Mouse (Mus musculus) natural killer cell, adult 2 months (primary cell): ENCODE measurements around the gene Arid1b.
A peak's percentile ranks its signal among the peaks of the same experiment; 100 is the strongest.

ENCODE experiments used
- DNase-seq, 2 experiments: peaks; one replicate each; pipeline ENCODE4 v3.0.0; 2022; ENCODE audit warnings: low spot score in 2 of 2

Gene Arid1b

DNA sequence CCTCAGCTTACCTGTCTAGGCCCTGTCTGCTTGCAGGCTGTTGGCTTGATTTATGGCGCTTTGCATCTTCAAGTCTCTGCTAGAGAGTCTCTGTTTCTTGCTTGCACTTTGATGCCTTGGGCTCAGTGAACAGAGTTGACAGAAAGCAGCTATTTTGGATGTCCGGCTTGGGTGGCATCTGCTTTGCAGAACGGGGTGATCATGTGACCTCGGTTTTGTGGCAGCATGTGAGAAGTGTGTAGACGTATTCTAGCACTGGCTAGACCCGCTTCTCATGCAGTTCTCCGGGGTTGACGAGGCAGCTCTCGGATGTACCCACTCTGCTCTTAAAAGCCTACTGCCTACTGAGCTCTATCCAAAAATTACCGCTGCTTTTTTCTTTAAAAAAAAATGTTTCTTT is 22.9 kb downstream of the Arid1b start:
- peak; percentile 58 to 75 for DNase-seq

DNA sequence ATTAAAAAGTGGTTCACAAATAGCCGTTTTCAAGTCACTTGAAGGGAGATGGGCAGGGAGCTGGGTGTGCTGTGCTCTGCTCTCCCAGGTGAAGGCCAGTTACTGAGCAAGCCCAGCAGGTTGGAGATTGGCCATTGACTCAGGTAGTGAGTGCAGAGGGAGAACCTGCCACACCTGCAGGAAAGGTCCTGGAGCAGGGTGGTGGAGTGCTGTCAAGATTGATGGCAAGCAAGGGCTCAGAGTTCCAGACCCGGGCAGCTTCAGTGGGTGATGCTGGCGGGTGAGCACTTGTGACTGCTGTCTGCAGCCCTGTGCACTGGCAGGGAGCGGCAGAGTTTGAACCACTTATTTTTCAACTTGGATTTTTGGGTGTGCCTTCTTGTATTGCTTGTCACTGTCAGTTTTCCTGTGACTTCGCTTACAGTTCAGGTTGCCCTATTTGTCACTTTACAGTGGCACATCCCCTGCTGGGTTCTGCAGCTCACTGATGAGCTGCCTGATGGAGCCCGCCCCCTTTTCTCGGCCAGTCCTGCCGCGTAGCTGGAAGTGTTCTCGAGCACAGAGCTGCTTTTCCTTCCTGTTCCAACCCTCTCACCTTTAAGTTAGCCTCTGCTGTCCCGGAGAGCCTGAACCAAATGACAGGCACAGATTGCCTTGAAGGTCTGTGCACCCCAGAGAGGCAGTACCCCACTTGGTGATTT is 27.3 kb downstream of the Arid1b start:
- no peak for DNase-seq

DNA sequence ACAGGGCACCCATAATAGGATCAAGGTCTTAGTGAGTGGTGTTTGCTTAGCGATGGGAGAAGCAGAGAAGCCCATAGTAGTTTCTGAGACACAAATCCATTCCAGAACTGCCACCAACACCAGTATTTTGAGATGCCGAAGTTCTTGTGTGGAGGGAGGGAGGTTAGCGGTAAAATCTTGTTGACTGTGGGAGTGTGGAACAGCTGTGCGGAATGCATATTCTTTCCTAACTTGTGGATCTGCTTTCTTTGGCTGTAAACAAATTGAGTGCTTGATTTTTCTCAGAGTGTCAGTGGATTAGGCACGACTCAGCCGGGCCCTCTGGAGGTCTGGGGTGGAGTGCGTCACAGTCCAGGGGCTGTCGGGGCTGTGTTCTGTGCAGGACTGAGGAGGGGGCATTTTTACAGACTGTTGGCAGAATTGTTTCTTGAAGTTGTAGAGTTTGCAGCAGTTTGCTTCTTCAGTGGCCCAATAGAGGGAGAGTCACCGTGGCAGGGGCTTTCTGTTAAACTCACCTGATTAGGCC is 27.9 kb downstream of the Arid1b start:
- DNase-seq, result no peak

DNA sequence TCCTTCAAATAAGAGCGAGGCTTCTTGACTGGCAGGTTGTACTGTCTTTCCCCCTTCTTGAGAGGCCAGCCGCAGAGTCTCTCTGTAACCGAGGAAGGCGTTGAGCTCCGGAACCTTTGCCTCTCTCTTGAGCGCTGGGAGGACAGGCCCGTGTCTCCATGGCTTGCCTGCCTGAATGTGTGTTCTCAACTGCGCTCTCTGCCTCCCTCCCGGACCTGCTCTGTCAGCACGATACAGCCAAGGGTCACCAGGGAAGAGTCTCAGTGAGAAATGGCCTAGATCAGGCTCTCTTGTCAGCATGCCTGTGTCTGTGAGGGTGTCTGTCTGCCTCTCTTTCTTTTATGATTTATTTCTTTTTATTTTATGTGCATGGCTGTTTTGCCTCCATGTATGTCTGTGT is 29.6 kb downstream of the Arid1b start:
- DNase-seq, result no peak

DNA sequence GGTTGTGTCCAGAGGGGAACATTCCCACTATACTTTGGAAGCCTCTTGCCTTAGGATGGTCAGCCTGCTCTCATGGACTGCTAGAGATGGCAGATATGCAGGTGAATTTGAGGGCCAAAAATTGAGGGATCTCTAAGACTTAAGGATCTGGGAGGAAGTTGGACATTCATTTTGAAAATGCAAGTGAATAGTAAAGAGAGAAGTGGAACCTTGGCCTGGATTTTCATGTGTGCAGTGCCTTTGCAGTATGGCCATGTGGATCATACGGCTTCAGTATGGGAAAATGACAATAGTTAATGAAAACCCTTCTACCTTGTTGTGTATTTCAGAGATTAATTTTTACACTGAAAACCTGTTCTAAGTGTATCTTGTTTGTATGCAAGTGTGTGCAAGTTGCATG is 31.3 kb downstream of the Arid1b start:
- no peak for DNase-seq

DNA sequence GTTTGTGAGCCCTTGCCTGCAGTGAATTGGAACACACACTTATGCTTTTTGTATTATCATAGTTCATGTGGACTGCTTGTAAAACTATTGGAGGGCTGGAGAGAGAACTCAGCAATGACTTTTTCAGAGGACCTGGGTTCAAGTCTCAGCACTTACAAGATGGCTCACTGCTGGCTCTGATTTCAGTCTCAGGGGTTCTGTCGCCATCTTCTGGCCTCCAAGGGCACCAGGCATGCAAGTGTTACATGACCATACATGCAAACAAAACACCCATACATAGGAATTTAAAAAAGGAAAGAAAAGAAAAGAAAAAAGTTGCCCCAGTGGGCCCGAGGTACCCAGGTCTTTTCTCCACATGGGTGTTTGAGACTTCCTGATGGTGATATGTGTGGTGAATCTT is 32.4 kb downstream of the Arid1b start:
- no peak for DNase-seq

DNA sequence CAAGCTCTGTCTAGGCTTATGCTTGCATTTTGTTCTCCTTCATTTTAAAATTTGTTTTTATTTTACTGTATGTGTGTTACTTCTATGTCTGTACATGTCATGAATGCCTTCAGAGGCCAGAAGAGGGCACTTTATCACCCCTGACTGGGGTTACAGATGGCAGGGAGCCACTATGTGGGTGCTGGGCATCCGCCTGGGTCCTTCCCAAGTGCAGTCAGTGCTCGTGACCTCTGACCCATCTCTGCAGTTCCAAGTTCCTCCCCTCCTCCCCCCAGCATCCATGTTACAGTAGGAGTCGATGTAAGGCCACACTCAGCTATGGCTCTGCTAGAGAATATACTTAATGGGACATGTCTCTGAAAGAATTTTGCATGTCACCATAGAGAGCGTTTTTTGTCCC is 35.0 kb downstream of the Arid1b start:
- DNase-seq, result no peak

DNA sequence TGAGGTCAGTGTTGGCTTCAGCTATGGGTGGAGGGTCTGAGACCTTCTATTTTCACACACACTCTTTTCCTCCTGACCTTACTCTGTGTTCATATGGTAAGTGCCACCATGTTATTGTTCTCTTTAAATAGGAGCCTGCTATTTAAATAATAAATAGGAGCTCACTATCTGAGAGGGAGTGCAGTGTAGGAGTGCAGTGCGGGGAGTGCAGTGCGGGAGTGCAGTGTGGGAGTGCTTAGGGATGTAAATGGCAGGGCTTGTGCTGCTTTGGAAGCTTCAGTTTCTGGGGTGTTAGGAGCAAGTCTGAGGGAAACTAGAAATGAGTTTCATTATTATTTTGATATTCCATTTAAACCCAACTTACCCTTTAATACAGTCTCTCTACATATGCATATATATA is 36.2 kb downstream of the Arid1b start:
- no peak for DNase-seq

DNA sequence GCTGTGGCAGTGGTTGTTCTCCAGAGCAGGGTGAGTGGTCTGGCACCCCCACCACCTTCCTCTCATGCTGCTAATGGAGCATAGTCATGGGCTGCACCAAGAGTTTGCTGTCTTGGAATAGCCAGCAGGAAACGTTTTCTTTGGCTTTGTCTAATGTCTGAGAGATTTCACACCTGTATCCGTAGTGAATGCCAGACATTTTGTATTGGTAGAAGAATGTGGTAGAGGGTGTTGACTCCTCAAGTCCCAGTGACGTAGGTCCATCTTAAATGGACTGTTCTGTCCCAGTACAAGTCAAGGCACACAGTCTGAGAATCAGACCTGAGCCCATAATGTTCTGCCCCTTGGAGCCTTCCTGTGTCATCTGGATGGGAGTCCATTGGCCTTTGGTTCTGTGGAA is 39.2 kb downstream of the Arid1b start:
- no peak for DNase-seq

DNA sequence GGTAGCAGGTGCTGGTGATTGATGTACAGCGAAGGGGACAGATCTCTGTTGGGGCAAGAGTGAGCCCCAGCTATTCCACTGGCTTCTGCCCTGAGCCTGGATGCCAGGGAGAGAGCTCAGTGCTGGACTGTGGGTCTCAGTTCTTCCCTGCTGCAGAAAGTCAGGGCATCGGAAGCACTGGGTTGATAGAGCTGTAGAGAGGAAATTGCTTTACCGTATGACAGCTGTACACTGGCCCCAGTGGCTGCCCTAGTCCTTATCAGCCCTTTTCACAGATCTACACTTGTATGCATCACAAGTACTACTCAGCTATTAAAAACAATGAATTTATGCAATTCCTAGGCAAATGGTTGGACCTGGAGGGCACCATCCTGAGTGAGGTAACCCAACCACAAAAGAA is 40.1 kb downstream of the Arid1b start:
- no peak for DNase-seq

DNA sequence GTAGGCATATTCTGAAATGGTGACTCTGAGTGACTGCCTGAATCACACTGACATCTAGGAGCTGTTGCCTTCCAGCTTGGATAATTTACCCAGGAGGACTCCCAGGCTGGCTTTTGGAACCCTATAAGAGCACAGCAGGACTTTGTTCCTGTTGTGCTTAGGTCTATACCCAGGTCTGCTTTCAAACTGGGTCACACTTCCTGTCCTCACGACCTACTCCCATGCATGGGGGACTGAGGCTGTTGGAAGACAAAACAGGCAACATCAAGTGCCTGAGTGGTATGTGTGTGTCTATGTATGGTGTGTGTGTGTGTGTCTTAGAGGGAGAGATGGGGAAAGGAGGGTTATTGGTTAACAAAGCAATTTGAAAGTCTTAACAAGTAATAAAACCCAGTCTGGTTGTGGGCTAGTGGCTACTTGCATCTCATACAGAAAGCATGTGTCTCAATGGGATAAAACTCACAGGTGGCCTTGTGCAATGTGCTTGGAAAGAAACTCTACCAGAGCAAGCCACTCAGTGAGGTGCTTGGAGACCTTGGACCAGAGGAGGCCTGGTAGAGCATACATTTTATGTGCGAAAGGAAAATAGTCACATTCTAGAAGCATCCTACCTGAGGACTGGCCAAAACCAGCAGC is 42.2 kb downstream of the Arid1b start:
- no peak for DNase-seq

DNA sequence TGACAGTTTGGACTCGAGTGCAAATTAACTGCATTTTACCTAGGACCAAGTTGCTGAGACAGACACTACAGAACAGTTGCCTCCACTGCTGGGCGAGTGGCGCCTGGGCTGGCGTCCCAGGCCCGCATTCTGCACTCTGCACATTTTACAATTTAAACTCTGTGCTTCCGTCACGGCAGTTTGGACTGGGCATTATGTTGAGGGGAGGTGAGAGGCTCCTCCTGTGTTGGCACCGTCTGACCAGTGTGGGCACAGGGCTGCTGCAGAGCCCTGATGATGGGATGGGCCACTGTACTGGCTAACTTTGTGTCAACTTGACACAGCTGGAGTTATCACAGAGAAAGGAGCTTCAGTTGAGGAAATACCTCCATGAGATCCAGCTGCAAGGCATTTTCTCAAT is 43.1 kb downstream of the Arid1b start:
- DNase-seq, result no peak

DNA sequence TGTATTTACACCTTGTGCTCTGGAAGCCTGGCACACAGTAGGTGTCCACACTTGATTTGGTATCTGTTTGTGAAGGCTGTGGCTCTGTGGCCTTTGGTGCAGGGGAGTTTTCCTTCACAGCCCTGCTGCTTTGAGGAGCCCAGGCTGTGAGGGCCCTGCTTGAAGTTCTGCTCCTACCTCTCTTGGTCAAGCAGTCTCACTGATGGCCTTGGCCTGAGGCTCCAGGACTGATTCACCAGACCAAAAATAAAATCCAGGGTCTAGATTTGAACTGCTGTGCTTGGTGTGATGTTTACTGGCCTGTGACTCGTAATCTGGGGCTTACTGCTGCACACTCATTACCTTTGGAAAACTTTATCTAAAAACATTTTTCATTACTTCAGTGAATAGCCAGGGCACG is 45.7 kb downstream of the Arid1b start:
- DNase-seq, result no peak

DNA sequence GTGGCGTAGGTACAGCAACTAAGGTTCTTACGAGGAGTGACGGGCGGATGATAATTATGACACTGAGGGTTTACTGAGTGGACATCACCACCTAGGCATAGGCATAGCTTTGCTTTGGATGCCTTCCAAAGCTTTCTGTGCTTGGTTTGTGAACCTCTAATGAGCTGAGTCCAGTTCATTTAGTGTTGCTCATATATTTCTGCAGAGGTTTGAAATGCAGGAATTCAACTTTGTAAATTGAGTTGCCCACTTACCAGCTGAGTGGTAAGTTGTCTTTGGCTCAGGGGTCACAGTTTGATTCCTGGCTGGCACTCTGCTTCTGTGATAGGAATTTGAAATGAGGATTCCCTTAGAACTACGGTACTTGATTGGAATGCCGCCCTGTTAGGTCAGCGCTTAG is 49.7 kb downstream of the Arid1b start:
- no peak for DNase-seq

DNA sequence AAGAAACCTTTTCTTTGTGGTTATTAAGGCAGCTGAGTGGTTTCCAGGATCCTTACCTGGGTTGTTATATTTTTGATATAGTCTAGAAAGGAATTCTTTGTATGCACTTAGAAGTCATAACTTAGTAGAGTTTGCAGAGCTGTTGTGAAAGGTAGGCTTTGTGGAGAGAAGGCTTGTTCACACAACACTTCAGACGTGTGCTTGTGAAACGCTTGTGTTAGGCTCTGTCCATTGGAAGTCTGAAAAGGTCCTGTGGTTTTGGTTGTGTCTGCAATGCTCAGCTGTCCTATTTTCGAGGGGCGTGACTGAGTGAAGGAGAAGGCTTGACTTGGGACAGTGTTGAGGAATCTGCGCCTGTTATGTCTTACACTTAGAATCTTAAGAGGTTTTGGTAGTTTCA is 51.5 kb downstream of the Arid1b start:
- DNase-seq, result no peak

DNA sequence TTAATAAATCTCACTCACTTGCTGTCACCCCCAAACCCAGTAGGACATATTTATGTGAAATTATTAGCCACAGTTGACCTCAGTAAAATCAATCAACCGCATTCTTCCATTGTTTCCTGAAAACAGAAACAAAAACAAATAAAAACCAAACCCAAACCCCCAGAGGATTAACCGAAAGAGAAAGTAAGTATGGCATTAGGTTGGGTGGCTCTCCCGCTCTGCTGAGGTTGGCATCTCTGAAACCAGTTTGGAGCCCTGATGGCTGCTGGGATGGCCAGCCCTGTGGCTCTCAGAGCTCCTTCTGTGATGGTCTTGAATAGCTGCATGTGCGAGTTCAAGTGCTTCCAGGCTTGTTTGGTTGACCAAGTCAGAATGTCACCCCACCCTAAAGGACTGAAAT is 53.2 kb downstream of the Arid1b start:
- DNase-seq, result no peak

DNA sequence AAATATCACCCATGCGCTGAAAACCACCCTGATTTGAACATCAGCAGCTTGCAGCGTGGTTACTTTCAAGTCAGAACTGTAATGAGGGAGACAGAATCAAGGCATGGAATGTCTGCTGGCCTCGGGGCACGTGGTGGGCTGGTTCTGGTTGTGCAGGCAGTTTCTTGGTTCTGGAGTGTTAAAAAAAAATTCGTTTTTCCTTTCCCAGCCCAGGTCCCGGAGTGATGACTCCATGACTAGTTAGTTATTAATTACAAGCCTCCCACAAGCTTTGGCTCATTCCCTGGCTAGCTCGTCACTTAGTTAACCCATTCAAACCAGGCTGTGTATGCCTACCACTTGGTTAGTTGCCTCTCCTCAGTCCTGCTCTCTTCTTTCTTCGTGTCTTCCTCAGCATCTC is 56.1 kb downstream of the Arid1b start:
- DNase-seq, result no peak

DNA sequence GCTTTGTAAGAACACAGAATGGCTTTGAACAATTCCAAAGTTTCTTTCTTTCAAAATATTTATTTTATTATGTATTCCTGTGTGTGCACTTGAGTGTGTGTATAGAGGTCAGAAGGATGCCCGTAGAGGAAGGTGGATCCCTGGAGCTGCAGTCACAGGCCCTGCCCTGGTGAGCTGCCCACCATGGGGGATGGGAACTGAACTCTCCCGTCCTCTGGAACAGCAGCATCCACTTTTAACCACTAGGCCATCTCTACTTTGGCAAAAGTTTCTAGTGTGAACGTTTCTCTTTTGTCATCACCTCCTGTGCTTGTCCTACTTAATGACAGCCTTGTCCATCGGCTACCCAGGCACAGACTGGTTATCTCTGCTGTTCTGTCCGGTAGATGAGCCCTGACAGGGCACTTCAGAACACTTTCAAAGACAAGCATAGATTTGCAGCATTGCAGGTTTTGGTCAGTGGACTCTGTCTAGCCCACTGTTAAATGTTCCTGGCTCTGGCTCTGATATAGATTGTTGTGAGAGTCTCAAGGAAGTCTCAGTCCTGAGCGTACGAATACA is 56.9 kb downstream of the Arid1b start:
- no peak for DNase-seq

DNA sequence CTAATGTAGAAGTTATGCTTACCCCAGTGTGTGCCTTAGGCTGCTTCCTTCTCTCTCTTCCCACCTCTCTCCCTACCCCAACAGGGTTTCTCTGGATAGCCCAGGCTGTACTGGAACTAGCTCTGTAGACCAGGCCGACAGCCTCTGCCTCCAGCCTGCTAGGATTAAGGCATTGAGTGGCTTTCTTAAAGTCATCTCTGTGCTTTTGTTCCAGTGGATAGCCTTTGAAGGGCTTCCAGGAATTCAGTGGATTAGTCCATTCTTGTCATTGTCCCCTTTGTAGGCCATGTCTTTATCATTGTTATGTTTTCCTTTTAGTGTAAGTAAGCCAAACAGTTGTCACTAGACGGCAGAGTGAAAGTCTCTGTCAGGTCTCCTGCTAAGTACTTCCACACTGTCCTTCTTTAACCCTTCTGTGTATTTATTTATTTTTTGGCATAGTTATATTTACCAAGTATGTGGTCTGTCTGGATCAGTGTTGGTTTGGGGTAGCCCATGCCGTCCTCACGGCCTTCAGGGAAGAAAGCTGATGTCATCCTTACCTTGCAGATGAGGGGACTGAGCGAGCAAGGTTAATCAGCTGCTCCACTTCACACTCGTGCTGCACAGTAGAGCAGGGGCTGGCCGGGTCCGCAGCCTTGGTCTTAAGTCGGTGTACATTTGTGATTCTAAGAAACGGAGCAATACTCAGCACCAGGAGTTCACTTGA is 58.1 kb downstream of the Arid1b start:
- no peak for DNase-seq

DNA sequence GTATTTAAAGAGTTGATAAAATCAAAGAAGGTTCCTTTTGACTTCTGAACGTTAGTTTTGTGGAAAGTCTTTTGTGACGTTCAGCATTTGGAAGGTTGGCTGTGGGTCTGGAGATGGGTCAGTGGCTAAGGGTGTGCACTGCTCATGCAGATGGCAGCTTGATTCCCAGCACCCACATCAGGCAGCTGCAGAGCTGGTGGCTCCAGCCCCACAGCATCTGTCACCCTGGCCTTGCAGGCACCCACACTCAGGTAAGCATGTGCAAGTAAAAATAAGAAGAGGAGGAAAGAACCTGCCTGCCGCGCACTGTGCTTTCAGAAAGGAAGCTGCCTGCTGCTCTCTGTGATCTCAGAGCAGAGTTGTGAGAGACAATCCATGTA is 58.7 kb downstream of the Arid1b start:
- no peak for DNase-seq

DNA sequence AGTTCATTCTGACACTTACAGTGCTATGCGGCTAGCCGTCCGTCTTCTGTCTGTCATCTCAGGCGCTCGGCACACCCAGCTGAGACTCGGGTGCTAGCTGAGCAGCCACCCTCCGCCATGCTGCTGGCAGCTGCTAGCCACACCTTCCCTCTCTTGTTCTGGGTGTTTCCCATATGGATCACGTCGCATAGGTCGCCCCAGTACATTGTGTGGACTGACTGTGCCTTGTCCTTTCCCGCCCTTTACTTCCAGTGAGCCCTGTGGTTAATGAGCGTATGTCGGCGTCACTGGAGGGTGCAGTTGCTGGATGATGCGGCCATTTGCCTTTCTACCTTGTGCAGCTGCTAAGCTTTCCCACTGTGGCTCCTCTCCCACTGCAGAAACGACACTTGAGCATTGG is 59.1 kb downstream of the Arid1b start:
- no peak for DNase-seq

DNA sequence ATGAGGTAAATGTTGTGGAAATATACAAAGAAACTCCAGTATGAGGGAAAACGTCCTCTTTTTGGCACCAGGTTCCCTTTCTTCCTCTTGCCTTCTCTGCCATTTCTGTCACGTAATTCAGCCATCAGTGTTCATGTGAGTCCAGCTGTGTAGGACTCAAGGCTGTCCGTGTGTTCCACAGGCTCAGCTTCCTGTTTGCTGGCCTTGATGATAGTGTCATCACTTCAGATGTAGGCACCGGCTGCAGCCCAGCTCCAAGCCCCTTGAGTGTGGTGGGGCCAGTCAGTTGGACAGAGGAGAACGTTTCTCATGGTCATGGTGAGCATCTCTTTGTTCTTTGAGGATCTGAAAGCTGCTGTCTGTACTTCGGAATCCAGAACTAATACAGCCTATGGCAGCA is 61.3 kb downstream of the Arid1b start:
- DNase-seq, result no peak

DNA sequence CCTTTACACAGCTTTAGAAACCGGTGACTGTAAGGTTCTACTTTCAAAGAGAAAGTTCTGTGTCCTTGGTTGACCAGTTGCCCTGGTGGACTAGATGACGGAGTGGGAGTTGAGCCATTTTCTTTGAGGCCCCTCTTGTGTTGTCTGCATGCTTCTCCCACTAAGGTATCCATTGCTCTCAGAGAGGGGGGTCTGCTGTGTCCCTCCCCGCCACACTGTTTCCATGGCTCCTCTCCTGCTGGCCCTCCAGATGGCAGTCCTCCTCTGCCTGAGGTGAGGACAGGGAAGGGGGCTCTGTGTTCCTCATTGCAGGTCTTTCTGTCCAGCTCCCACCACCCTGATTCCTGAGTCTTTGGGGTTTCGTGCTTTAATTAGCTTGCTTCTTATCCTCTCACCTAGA is 62.5 kb downstream of the Arid1b start:
- no peak for DNase-seq
